Mouse (Mus musculus) embryonic facial prominence, embryonic 15.5 days (tissue): ENCODE results near the gene Hmcn1. TPM values are rescaled to one million over a fixed set of nuclear protein-coding genes. Genes with fewer than 3 reads are reported as not detected.
A peak's percentile ranks its signal among the peaks of the same experiment; 100 is the strongest.

ENCODE experiments used
- ATAC-seq: fragments of 200-750 bp; cut with Nextera tagmentation; 2 replicates; pipeline ENCODE4 v1.8.0; 2017; ENCODE audit warnings: low read depth, moderate TSS enrichment; ENCODE audit not compliant: insufficient number of reproducible peaks, low FRiP score, low TSS enrichment
- H3K27ac ChIP-seq: fragments of 300-500 bp; sonication (generic); replicated peaks from 2 replicates; pipeline ENCODE4 v1.5.1; 2015; ENCODE audit warnings: mild to moderate bottlenecking, inconsistent platforms
- H3K27me3 ChIP-seq: fragments of 300-500 bp; sonication (generic); 2 replicates; pipeline ENCODE4 v1.6.1; 2015; ENCODE audit warnings: inconsistent platforms
- H3K36me3 ChIP-seq: fragments of 300-500 bp; sonication (generic); 2 replicates; pipeline ENCODE4 v1.6.1; 2015; ENCODE audit warnings: mild to moderate bottlenecking, inconsistent platforms
- H3K4me1 ChIP-seq: fragments of 300-500 bp; sonication (generic); 2 replicates; pipeline ENCODE4 v1.6.1; 2015; ENCODE audit warnings: inconsistent platforms
- H3K4me2 ChIP-seq: fragments of 300-500 bp; sonication (generic); replicated peaks from 2 replicates; pipeline ENCODE4 v1.6.1; 2015; ENCODE audit warnings: mild to moderate bottlenecking, inconsistent platforms
- H3K4me3 ChIP-seq: fragments of 300-500 bp; sonication (generic); replicated peaks from 2 replicates; pipeline ENCODE4 v1.5.1; 2015; ENCODE audit warnings: mild to moderate bottlenecking, inconsistent platforms
- H3K9ac ChIP-seq: fragments of 300-500 bp; sonication (generic); 2 replicates; pipeline ENCODE4 v1.6.1; 2015; ENCODE audit warnings: inconsistent platforms
- H3K9me3 ChIP-seq: fragments of 300-500 bp; sonication (generic); replicated peaks from 2 replicates; pipeline ENCODE4 v1.6.1; 2016; ENCODE audit warnings: inconsistent platforms
- WGBS: fragments of 180-500 bp; shearing (Covaris S2); methylation state at CpG from one replicate; pipeline ENCODE4 v1.1.7; 2015; 5-methylcytosine and 5-hydroxymethylcytosine counted together
- polyA plus RNA-seq: library from polyadenylated mRNA; unstranded; fragments of >200 nt; fragmentation: Nextera tagmentation; extraction: Ambion mirVana; gene quantifications from 2 replicates; pipeline ENCODE4 v1.2.1, GENCODE M21; 2015

Hmcn1 gene
- polyA plus RNA-seq, 1 experiment from 2014 or later: 26.4 TPM

DNA sequence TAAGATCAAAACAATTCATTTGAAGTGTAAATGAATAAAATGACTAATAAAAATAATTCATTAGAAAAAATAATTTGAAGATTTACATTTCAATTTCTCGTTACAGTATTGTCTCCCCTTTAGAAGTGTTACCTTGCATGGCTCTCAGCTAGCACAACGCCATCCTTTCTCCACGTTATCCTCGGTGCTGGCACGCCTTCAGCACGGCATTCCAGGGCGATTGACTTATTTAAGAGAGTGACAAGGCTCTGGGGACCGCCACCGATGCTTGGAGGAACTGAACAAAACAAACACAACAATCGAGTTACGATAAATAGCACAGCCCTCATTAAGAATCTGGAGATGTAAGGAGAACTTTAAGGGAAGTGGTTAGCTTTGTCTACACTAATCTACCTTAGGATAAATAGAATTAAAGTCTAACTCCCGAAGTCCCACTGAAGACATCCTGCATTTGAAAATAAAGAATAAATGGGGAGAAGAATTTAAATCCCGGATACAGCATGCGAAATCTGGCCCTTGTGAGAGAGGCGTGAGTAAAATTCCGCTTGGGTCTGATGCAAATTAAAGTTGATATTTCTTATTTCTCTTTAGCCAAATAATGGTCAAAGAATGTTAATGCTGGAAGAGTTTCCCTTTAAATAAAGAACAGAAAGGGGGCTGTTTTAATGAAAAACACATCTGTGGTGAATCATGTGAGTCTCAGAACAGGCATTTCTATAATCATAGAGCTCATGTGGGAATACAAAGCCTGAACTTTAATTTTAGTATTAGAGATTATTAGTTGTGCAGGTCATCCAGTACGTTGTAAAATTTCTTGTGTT, 362.0 kb downstream of the Hmcn1 start:
- Histone ChIP-seq H3K36me3 (peaks cover 12% of the 10 kb centered on the region), H3K4me3 (no peak overlapping the region), H3K4me1 (peaks cover 3% of the 10 kb centered on the region; the same call in 1 of the 2 replicates), H3K9ac (no peak overlapping the region), H3K27me3 (no peaks in the 10 kb centered on the region), H3K9me3 (no peaks in the 10 kb centered on the region), H3K4me2 (no peak overlapping the region), H3K27ac (peak overlapping the region; percentile 60)
- WGBS: 34% methylated on average over 17 of the region's 17 CpGs
- ATAC-seq: peak; percentile 51; the same call in 1 of the 2 replicates

DNA sequence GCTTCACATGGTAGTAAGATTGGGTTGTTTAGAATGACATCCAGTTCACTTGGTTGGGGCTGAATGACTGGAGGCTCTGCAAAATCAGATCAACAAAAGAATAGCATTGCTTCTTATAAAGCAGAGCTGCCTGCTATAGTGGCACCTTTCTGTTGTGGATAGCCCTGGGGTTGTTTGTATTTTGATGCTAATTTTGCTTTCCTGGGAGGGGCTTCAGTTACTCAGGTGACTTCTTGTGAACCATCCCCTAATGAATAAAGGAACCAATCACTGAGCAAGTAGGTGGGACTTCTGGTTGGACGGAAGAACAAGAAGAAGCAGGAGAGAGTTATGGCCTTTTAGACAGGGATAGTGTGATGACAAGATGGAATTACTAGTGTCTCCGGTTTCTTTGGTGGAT, 370.0 kb downstream of the Hmcn1 start:
- H3K4me2 ChIP-seq: no peak overlapping the region
- H3K9me3 ChIP-seq: no peaks in the 10 kb centered on the region
- H3K27me3 ChIP-seq: no peaks in the 10 kb centered on the region
- ATAC-seq: no peak
- H3K27ac ChIP-seq: no peak overlapping the region
- 90% methylated on average over 2 of the region's 2 CpGs for WGBS
- no peaks in the 10 kb centered on the region for H3K4me1 ChIP-seq
- H3K36me3 ChIP-seq: peaks cover 30% of the 10 kb centered on the region; the same call in 1 of the 2 replicates
- no peak overlapping the region for H3K9ac ChIP-seq
- H3K4me3 ChIP-seq: no peak overlapping the region

DNA sequence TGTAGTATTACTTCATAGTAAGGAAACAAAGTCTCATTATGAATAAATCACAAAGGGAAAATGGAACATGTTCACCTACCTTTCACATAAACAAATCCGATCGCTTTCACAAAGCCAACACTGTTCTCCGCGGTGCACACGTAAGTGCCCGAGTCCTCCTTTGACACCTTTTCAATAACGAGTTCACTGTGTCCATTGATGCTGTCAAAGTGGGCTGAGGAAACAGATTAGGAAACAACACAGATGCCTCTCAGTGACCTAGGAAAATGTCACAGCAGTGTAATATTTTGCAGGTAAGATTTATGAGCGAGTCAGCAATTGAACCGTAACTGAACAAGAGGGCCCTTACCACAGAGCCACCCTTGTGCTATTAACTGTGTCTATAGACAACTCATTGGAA, 382.7 kb downstream of the Hmcn1 start:
- Histone ChIP-seq H3K36me3 (peaks cover 21% of the 10 kb centered on the region; the same call in 1 of the 2 replicates), H3K4me2 (no peak overlapping the region), H3K9me3 (no peaks in the 10 kb centered on the region), H3K9ac (no peak overlapping the region), H3K27me3 (no peaks in the 10 kb centered on the region), H3K27ac (no peak overlapping the region), H3K4me1 (no peaks in the 10 kb centered on the region), H3K4me3 (no peak overlapping the region)
- 90% methylated on average over 9 of the region's 9 CpGs for WGBS
- no peak for ATAC-seq

DNA sequence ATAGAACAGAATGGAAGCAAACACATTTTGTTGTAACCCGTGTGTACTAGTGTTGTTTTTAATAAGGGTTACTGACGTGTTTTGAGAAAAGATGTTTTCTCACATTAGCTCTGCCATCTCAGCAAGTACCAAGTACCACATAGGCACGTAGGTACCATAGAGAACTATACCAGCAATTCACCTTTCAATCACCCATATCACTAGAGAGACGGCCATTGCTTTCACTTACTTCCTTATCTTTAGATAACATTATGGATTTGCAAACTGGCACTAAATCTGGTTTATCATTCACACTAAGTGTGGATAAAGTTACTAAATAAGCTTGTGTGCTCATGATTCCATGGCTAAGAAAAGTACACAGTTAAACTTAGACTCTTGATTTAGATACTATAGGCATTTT, 387.1 kb downstream of the Hmcn1 start:
- H3K4me1 ChIP-seq: no peaks in the 10 kb centered on the region
- H3K4me3 ChIP-seq: no peak overlapping the region
- 93% methylated on average over 4 of the region's 4 CpGs for WGBS
- H3K36me3 ChIP-seq: peaks cover 32% of the 10 kb centered on the region
- no peaks in the 10 kb centered on the region for H3K27me3 ChIP-seq
- no peak overlapping the region for H3K9ac ChIP-seq
- no peak overlapping the region for H3K27ac ChIP-seq
- no peaks in the 10 kb centered on the region for H3K9me3 ChIP-seq
- ATAC-seq: no peak
- no peak overlapping the region for H3K4me2 ChIP-seq

DNA sequence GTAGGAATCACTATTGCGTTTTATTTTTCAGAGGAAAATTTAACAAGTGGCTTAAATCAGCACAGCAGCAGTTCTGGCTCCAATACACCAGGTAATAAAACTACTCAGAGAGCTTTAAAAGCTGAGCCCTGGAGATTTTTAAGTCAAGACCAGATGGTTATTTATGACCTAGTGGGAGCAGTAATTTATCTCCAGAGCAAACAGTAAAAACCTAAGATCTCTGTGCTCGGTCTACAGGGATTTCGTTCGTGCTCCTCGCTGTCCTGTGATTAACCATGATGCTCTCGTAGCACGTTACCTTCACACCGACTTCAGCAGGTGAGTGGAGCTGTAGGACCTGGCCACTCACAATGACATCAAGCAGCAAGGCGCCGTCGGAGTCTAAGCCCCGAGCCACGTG, 399.6 kb downstream of the Hmcn1 start:
- Histone ChIP-seq H3K4me1 (no peaks in the 10 kb centered on the region), H3K4me3 (no peak overlapping the region), H3K36me3 (peaks cover 23% of the 10 kb centered on the region), H3K4me2 (no peak overlapping the region), H3K27ac (no peak overlapping the region), H3K9me3 (no peaks in the 10 kb centered on the region), H3K9ac (no peak overlapping the region), H3K27me3 (no peaks in the 10 kb centered on the region)
- no peak; the same call in 1 of the 2 replicates for ATAC-seq
- WGBS: 86% methylated on average over 13 of the region's 13 CpGs

DNA sequence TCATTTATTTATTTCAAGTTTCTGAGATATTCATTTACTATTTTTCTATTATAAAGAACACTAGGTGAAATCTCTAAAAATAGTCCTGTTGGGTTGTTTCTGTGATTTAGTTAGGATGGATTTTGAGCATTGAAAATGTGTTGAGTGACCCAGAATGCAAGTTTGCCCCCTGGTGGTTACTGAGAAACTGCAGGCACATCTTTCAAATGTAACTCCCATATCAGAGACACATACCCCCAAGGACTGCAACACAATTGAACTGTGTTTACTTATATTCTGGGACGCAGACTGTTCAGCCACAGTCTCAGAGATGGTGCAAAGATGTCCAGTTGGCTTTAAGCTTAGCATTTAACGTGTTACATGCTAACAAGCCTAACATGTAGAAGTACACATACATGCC, 402.0 kb downstream of the Hmcn1 start:
- Histone ChIP-seq H3K27me3 (no peaks in the 10 kb centered on the region), H3K9ac (no peak overlapping the region), H3K4me2 (no peak overlapping the region), H3K4me3 (no peak overlapping the region), H3K9me3 (no peaks in the 10 kb centered on the region), H3K4me1 (no peaks in the 10 kb centered on the region), H3K27ac (no peak overlapping the region), H3K36me3 (peaks cover 17% of the 10 kb centered on the region; the same call in 1 of the 2 replicates)
- 24% methylated on average over 2 of the region's 2 CpGs for WGBS
- no peak for ATAC-seq

DNA sequence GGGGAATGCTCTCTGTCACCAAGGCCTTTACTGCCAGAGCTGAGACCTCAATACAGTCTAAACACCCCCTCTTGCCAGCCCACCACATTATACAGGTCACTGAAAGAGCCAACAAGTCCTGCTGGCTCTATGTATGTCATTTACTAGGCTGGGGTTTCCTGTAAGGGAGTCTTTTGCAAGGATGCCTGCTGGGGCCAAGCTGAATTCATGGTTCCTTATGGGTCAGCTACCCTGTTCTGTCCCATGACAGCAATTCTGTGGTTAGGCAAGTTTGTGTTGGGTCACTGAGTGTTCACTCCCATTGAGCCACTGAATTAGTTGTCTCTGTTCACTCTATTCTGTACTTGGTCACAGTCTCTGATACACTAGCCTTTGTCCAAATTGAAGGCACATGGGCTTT, 405.8 kb downstream of the Hmcn1 start:
- no peak overlapping the region for H3K9ac ChIP-seq
- H3K4me2 ChIP-seq: no peak overlapping the region
- no peaks in the 10 kb centered on the region for H3K27me3 ChIP-seq
- no peak overlapping the region for H3K4me3 ChIP-seq
- H3K9me3 ChIP-seq: no peaks in the 10 kb centered on the region
- no peak for ATAC-seq
- no peak overlapping the region for H3K27ac ChIP-seq
- no peaks in the 10 kb centered on the region for H3K4me1 ChIP-seq
- H3K36me3 ChIP-seq: peaks cover 21% of the 10 kb centered on the region

DNA sequence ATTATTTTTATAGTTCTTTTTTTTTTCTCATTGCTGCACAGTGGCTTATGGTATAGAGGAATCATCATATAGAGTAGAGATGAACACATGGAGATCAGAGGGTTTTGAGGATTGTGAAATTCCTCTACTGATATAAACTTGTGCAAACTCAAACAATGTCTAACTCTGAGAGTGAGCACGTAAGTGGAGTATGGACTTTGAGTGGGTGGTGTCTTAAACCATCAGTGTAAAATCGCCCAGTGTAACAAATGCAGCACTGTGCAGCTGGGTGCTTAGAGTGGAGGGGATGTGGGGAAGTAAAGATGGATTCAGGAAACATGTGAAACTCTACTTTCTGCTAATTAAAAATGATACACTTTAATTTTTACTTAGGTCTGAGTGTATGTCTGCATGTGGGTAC, 408.8 kb downstream of the Hmcn1 start:
- Histone ChIP-seq H3K9me3 (no peaks in the 10 kb centered on the region), H3K36me3 (peaks cover 28% of the 10 kb centered on the region), H3K4me3 (no peak overlapping the region), H3K4me1 (no peaks in the 10 kb centered on the region), H3K27me3 (no peaks in the 10 kb centered on the region), H3K4me2 (no peak overlapping the region), H3K27ac (no peak overlapping the region), H3K9ac (no peak overlapping the region)
- no peak for ATAC-seq
- WGBS: 91% methylated on average over 2 of the region's 2 CpGs

DNA sequence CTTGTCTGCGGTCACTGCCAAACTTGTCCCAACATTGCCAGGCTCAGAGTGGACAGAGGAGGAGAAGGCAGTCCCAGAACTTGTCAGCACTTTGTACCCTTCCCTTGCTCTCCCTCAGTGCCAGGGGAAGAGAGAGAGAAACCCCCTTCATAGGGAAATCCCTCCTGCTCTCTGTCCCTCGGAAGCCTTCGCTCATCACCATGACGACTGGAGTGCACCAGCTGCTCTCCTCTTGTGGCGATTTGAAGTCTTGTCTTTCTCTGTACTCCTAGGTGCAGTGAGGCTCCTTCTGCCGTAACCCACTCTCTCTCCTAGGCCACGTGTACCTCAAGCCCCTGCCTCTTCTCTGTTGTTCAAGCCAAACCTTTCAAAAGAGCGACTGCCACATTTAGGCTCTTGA, 409.5 kb downstream of the Hmcn1 start:
- WGBS: 61% methylated on average over 8 of the region's 8 CpGs
- Histone ChIP-seq H3K4me3 (no peak overlapping the region), H3K27ac (no peak overlapping the region), H3K4me2 (no peak overlapping the region), H3K27me3 (no peaks in the 10 kb centered on the region), H3K36me3 (peaks cover 28% of the 10 kb centered on the region), H3K4me1 (no peaks in the 10 kb centered on the region), H3K9ac (no peak overlapping the region), H3K9me3 (no peaks in the 10 kb centered on the region)
- ATAC-seq: no peak

DNA sequence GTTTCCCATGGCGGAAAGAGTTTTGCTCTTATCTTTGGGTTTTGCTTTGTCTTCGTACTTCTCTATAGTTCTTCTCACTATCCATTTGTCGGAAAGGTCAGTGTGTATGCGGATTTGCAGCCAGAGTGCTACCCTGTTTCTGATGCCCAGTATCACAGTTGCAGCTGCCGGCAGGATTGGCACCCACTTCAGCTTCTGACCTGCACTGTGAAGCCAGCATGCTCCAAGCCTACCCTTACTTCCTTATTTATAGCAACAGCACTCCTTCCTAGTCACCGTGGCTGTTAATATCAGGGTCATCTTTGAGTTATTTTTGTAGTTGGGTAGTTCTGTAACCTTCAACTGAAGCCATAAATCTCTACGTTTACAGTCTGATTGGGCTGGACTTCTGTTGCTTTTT, 412.7 kb downstream of the Hmcn1 start:
- Histone ChIP-seq H3K9me3 (no peaks in the 10 kb centered on the region), H3K36me3 (peaks cover 21% of the 10 kb centered on the region), H3K9ac (no peak overlapping the region), H3K4me2 (no peak overlapping the region), H3K27ac (no peak overlapping the region), H3K4me3 (no peak overlapping the region), H3K27me3 (no peaks in the 10 kb centered on the region), H3K4me1 (no peaks in the 10 kb centered on the region)
- 86% methylated on average over 7 of the region's 7 CpGs for WGBS
- no peak for ATAC-seq

DNA sequence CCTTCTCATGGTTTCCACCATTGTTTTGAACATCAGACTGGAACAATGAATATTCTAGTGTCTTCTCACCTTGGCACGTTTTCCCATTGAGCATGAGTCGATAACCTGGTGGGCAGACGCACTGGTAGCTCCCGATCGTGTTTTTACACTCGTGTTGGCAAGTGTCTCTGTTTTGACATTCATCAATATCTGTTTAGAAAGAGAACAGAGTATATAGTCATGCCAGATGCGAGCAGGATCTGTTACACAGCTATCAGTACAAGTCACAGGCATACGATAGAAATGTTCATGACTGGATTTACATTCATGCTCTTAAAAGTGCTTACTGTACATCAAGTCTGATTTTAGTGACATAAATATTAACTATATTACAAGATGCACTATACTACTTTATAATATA, 419.8 kb downstream of the Hmcn1 start:
- Histone ChIP-seq H3K4me3 (no peak overlapping the region), H3K27ac (no peak overlapping the region), H3K9me3 (no peaks in the 10 kb centered on the region), H3K4me2 (no peak overlapping the region), H3K36me3 (peaks cover 5% of the 10 kb centered on the region; the same call in 1 of the 2 replicates), H3K27me3 (no peaks in the 10 kb centered on the region), H3K9ac (no peak overlapping the region), H3K4me1 (no peaks in the 10 kb centered on the region)
- WGBS: 82% methylated on average over 8 of the region's 8 CpGs
- ATAC-seq: no peak
